15 mouse cellular contexts compared by ENCODE assay signal in genomic region chr19:4569356-4570236, GRCm38 (mm10). TPM values are rescaled to one million over a fixed set of nuclear protein-coding genes. Genes with fewer than 3 reads are reported as not detected.
DNase-seq lines count a peak whose midpoint lies in the region; ATAC-seq and TF ChIP-seq lines count a peak whose summit lies in the region.
"Had no signal": no experiment of that assay in that cellular context is flagged by ENCODE, and none has a peak within 500 bp of the region (broad histone marks: within the 10 kb centered on the region; RNA-seq: fewer than 3 reads in every experiment).

No protein-coding gene starts in this region.

- 64% methylated on average over 17 of the region's 17 CpGs for WGBS in forebrain, postnatal 0 days
- 67% methylated on average over 17 of the region's 17 CpGs for WGBS in forebrain, embryonic 16.5 days
- whole genome bisulfite sequencing in liver, embryonic 13.5 days (ENCODE audit: insufficient replicate concordance), result 70% methylated on average over 17 of the region's 17 CpGs
- WGBS in hindbrain, embryonic 10.5 days, result 86% methylated on average over 17 of the region's 17 CpGs

- no peak overlapping the region for H3K9ac ChIP-seq in forebrain, postnatal 0 days
- H3K9ac ChIP-seq in forebrain, embryonic 16.5 days (replicated peaks; ENCODE audit: low read depth, low read length), result no peak overlapping the region
- peak overlapping the region; percentile 71 for H3K9ac ChIP-seq in liver, embryonic 13.5 days
- H3K9ac ChIP-seq: forebrain, embryonic 15.5 days; hindbrain, embryonic 15.5 days; neural tube, embryonic 13.5 days had no signal

- intact Hi-C loops in left cerebral cortex, postnatal 4 days (cut with DNase I), result no loop called here
- intact Hi-C loops in left cerebral cortex, postnatal 25 days (cut with DNase I), result no loop called here

- no peaks in the 10 kb centered on the region for H3K27me3 ChIP-seq in forebrain, postnatal 0 days (ENCODE audit: insufficient read depth, low read length)
- no peaks in the 10 kb centered on the region for H3K27me3 ChIP-seq in forebrain, embryonic 16.5 days (replicated peaks; ENCODE audit: control insufficient read depth, insufficient read depth, low read length)
- H3K27me3 ChIP-seq in liver, embryonic 13.5 days, result no peaks in the 10 kb centered on the region
- no peaks in the 10 kb centered on the region for H3K27me3 ChIP-seq in hindbrain, embryonic 10.5 days (ENCODE audit: insufficient read depth, poor library complexity, severe bottlenecking)
- H3K27me3 ChIP-seq: forebrain, embryonic 15.5 days; hindbrain, embryonic 15.5 days; neural tube, embryonic 13.5 days had no signal

- no peak for TF ChIP-seq CTCF in forebrain, postnatal 0 days (IDR thresholded peaks at IDR 0.05; ENCODE audit: low read depth)

- no peaks in the 10 kb centered on the region for H3K36me3 ChIP-seq in forebrain, postnatal 0 days (ENCODE audit: insufficient read depth)
- H3K36me3 ChIP-seq in forebrain, embryonic 16.5 days (ENCODE audit: control insufficient read depth, insufficient read depth), result no peaks in the 10 kb centered on the region
- no peaks in the 10 kb centered on the region for H3K36me3 ChIP-seq in liver, embryonic 13.5 days
- no peaks in the 10 kb centered on the region for H3K36me3 ChIP-seq in hindbrain, embryonic 10.5 days
- H3K36me3 ChIP-seq: forebrain, embryonic 15.5 days; hindbrain, embryonic 15.5 days; limb, embryonic 10.5 days; midbrain, embryonic 10.5 days; neural tube, embryonic 13.5 days had no signal

- no peak overlapping the region for H3K27ac ChIP-seq in forebrain, postnatal 0 days (ENCODE audit: low read depth, low read length)
- H3K27ac ChIP-seq in forebrain, embryonic 16.5 days (ENCODE audit: low read length), result no peak overlapping the region
- H3K27ac ChIP-seq in liver, embryonic 13.5 days, result peak overlapping the region; percentile 98
- no peak overlapping the region for H3K27ac ChIP-seq in hindbrain, embryonic 10.5 days
- H3K27ac ChIP-seq: forebrain, embryonic 15.5 days; limb, embryonic 10.5 days; midbrain, embryonic 10.5 days; neural tube, embryonic 13.5 days had no signal

- peak; percentile 67 for ATAC-seq in forebrain, postnatal 0 days
- ATAC-seq in forebrain, embryonic 16.5 days, result no peak; the same call in 1 of the 2 replicates
- no peak for ATAC-seq in liver, embryonic 13.5 days (ENCODE audit: low read depth)
- ATAC-seq: forebrain, embryonic 15.5 days had no signal

- no peak overlapping the region for H3K4me2 ChIP-seq in forebrain, postnatal 0 days (ENCODE audit: low read depth)
- no peak overlapping the region for H3K4me2 ChIP-seq in forebrain, embryonic 16.5 days (ENCODE audit: low read length)
- H3K4me2 ChIP-seq in liver, embryonic 13.5 days, result peak overlapping the region; percentile 50
- H3K4me2 ChIP-seq: forebrain, embryonic 15.5 days; hindbrain, embryonic 15.5 days; neural tube, embryonic 13.5 days had no signal

- no peaks in the 10 kb centered on the region for H3K4me1 ChIP-seq in forebrain, postnatal 0 days (ENCODE audit: insufficient read depth)
- peaks cover 7% of the 10 kb centered on the region for H3K4me1 ChIP-seq in forebrain, embryonic 16.5 days (replicated peaks; ENCODE audit: control insufficient read depth, insufficient read depth, low read length)
- peaks cover 87% of the 10 kb centered on the region for H3K4me1 ChIP-seq in liver, embryonic 13.5 days (replicated peaks)
- H3K4me1 ChIP-seq in hindbrain, embryonic 10.5 days (replicated peaks), result 0 out of 2 replicates have a peak, but pooled peaks cover 3% of the 10 kb centered on the region
- H3K4me1 ChIP-seq: hindbrain, embryonic 15.5 days; midbrain, embryonic 10.5 days had no signal

- no peak overlapping the region for H3K4me3 ChIP-seq in forebrain, postnatal 0 days (ENCODE audit: low read depth, low read length)
- no peak overlapping the region for H3K4me3 ChIP-seq in forebrain, embryonic 16.5 days (replicated peaks; ENCODE audit: low read length)
- 0 out of 2 replicates have a peak overlapping the region, but pooled peaks have one; percentile 9 for H3K4me3 ChIP-seq in liver, embryonic 13.5 days (replicated peaks)
- no peak overlapping the region for H3K4me3 ChIP-seq in hindbrain, embryonic 10.5 days
- H3K4me3 ChIP-seq: forebrain, embryonic 15.5 days; hindbrain, embryonic 15.5 days; limb, embryonic 10.5 days; midbrain, embryonic 10.5 days; neural tube, embryonic 13.5 days had no signal

- H3K9me3 ChIP-seq in forebrain, postnatal 0 days (ENCODE audit: low read length), result no peaks in the 10 kb centered on the region
- H3K9me3 ChIP-seq in forebrain, embryonic 16.5 days (ENCODE audit: control insufficient read depth, low read length), result no peaks in the 10 kb centered on the region
- no peaks in the 10 kb centered on the region for H3K9me3 ChIP-seq in liver, embryonic 13.5 days (replicated peaks)
- no peaks in the 10 kb centered on the region for H3K9me3 ChIP-seq in hindbrain, embryonic 10.5 days
- H3K9me3 ChIP-seq: forebrain, embryonic 15.5 days; hindbrain, embryonic 15.5 days; limb, embryonic 10.5 days; midbrain, embryonic 10.5 days; neural tube, embryonic 13.5 days had no signal

- DNase-seq in forebrain, postnatal 0 days, result peak; percentile 22
- DNase-seq in left cerebral cortex, postnatal 4 days, result peak; percentile 27
- DNase-seq in left cerebral cortex, postnatal 25 days (ENCODE audit: low spot score in 2 of 2), result no peak
- DNase-seq in liver, embryonic 13.5 days, result no peak
- peak; percentile 24 to 38 for DNase-seq in lung, postnatal 4 days
- DNase-seq in hindbrain, embryonic 10.5 days (ENCODE audit: low spot score), result no peak
- DNase-seq in cerebellum, postnatal 4 days (ENCODE audit: low spot score in 2 of 2), result no peak
- DNase-seq: embryo, embryonic 11 days; thymus, adult 18-20 months had no signal

RNA-seq across cellular contexts. Expression of gene Lrfn4, which starts 45.9 kb away (rescaled TPM):
- 112 and 127 TPM in 2 replicates for total RNA-seq in forebrain, postnatal 0 days (2014; rRNA removed)
- 17.1 and 17.2 TPM in 2 replicates for polyA plus RNA-seq in forebrain, postnatal 0 days (2015; fragmentation: Nextera tagmentation; extraction: Ambion mirVana)
- polyA plus RNA-seq in forebrain, embryonic 16.5 days (2015; fragmentation: Nextera tagmentation; extraction: Ambion mirVana), result 8.9 and 9.2 TPM in 2 replicates
- 10 to 100 TPM; 85.3 to 88.6 TPM for total RNA-seq in left cerebral cortex, postnatal 4 days (2021)
- total RNA-seq in left cerebral cortex, postnatal 25 days (2021), result 10 to 100 TPM; 47.2 to 47.3 TPM
- polyA plus RNA-seq in liver, embryonic 13.5 days (2015; fragmentation: Nextera tagmentation; extraction: Ambion mirVana), result 0.43 and 0.59 TPM in 2 replicates
- polyA plus RNA-seq in hindbrain, embryonic 10.5 days (2016; fragmentation: Nextera tagmentation; extraction: Ambion mirVana), result 5.9 and 8.2 TPM in 2 replicates

RNA-seq across cellular contexts. Expression of gene Rce1, which starts 55.8 kb away (rescaled TPM):
- 51.9 and 65.1 TPM in 2 replicates for total RNA-seq in forebrain, postnatal 0 days (2014; rRNA removed)
- 47.5 and 52.4 TPM in 2 replicates for polyA plus RNA-seq in forebrain, postnatal 0 days (2015; fragmentation: Nextera tagmentation; extraction: Ambion mirVana)
- polyA plus RNA-seq in forebrain, embryonic 16.5 days (2015; fragmentation: Nextera tagmentation; extraction: Ambion mirVana), result 53.8 and 59.0 TPM in 2 replicates
- total RNA-seq in left cerebral cortex, postnatal 4 days (2021), result 10 to 100 TPM; 26.4 to 27.5 TPM
- total RNA-seq in left cerebral cortex, postnatal 25 days (2021), result 10 to 100 TPM; 25.1 to 26.1 TPM
- polyA plus RNA-seq in liver, embryonic 13.5 days (2015; fragmentation: Nextera tagmentation; extraction: Ambion mirVana), result 31.3 and 32.3 TPM in 2 replicates
- 80.0 and 81.4 TPM in 2 replicates for polyA plus RNA-seq in hindbrain, embryonic 10.5 days (2016; fragmentation: Nextera tagmentation; extraction: Ambion mirVana)

RNA-seq across cellular contexts. Expression of gene Pcx, which starts 59.3 kb away (rescaled TPM):
- 35.9 and 40.7 TPM in 2 replicates for total RNA-seq in forebrain, postnatal 0 days (2014; rRNA removed)
- polyA plus RNA-seq in forebrain, postnatal 0 days (2015; fragmentation: Nextera tagmentation; extraction: Ambion mirVana), result 28.9 and 34.5 TPM in 2 replicates
- 30.6 and 33.3 TPM in 2 replicates for polyA plus RNA-seq in forebrain, embryonic 16.5 days (2015; fragmentation: Nextera tagmentation; extraction: Ambion mirVana)
- total RNA-seq in left cerebral cortex, postnatal 4 days (2021), result 10 to 100 TPM; 42.6 to 44.2 TPM
- total RNA-seq in left cerebral cortex, postnatal 25 days (2021), result 10 to 100 TPM; 56.9 to 66.3 TPM
- polyA plus RNA-seq in liver, embryonic 13.5 days (2015; fragmentation: Nextera tagmentation; extraction: Ambion mirVana), result 31.4 and 35.1 TPM in 2 replicates
- 23.1 and 25.5 TPM in 2 replicates for polyA plus RNA-seq in hindbrain, embryonic 10.5 days (2016; fragmentation: Nextera tagmentation; extraction: Ambion mirVana)

Comparison
In these comparisons a context has a peak if more than half of its experiments do, and no peak if none do; other contexts are left out.
1. DNase-seq: peak in forebrain, postnatal 0 days (single experiment), left cerebral cortex, postnatal 4 days (single experiment) and lung, postnatal 4 days (2 of 2); none in left cerebral cortex, postnatal 25 days (0 of 2), liver, embryonic 13.5 days (single experiment), hindbrain, embryonic 10.5 days (single experiment) and cerebellum, postnatal 4 days (0 of 2).